Mouse (Mus musculus): ENCODE measurements at regions not wholly inside any gene's neighbourhood (a gene's known extent, or its start where the extent isn't known, plus 50 kb on each side); places are given as distances from the start of the nearest gene placed in this dataset.
A peak's percentile ranks its signal among the peaks of the same experiment; 100 is the strongest.

GRCm38 (mm10) chr10:60913456-60913900, 82.1 kb upstream of the Unc5b start:
- Histone ChIP-seq H3K9me3 (ENCODE audit: control insufficient read depth, low read length) (0 out of 2 replicates have a peak, but pooled peaks cover 3% of the 10 kb centered on the region), H3K4me2 (ENCODE audit: low read length) (no peak overlapping the region), H3K4me1 (ENCODE audit: control insufficient read depth in 2 of 2, insufficient read depth in 2 of 2, low read length in 2 of 2) (peaks cover 16 to 18% of the 10 kb centered on the region in 2 experiments), H3K9ac (ENCODE audit: low read length) (no peak overlapping the region), H3K36me3 (ENCODE audit: control insufficient read depth, insufficient read depth, low read length) (no peaks in the 10 kb centered on the region), H3K4me3 (ENCODE audit: control insufficient read depth in 1 of 2, insufficient read depth in 1 of 2, low read depth in 1 of 2, low read length in 2 of 2) (no peak overlapping the region), H3K27me3 (ENCODE audit: control insufficient read depth, insufficient read depth, low read length) (no peaks in the 10 kb centered on the region), H3K27ac (replicated peaks in 1 of 2; ENCODE audit: control insufficient read depth in 1 of 2, insufficient read depth in 1 of 2, low read depth in 2 of 2, low read length in 2 of 2) (no peak overlapping the region)
- ATAC-seq (ENCODE audit: insufficient number of reproducible peaks, insufficient read depth, low FRiP score, low read depth): 0 out of 2 replicates have a peak, but pooled peaks have one; percentile 23
- WGBS: 65% methylated on average over 11 of the region's 11 CpGs

GRCm38 (mm10) chr10:60904351-60904750, 73.0 kb upstream of the Unc5b start:
- no peaks in the 10 kb centered on the region for H3K27me3 ChIP-seq (ENCODE audit: control insufficient read depth, insufficient read depth, low read length)
- no peak overlapping the region for H3K9ac ChIP-seq (ENCODE audit: low read length)
- H3K4me2 ChIP-seq (ENCODE audit: low read length): no peak overlapping the region
- no peaks in the 10 kb centered on the region for H3K36me3 ChIP-seq (ENCODE audit: control insufficient read depth, insufficient read depth, low read length)
- no peaks in the 10 kb centered on the region for H3K4me1 ChIP-seq (ENCODE audit: control insufficient read depth in 2 of 2, insufficient read depth in 2 of 2, low read length in 2 of 2)
- no peak for ATAC-seq (ENCODE audit: insufficient number of reproducible peaks, insufficient read depth, low FRiP score, low read depth)
- H3K27ac ChIP-seq (replicated peaks in 1 of 2; ENCODE audit: control insufficient read depth in 1 of 2, insufficient read depth in 1 of 2, low read depth in 2 of 2, low read length in 2 of 2): no peak overlapping the region
- 65% methylated on average over 7 of the region's 7 CpGs for WGBS
- peaks cover 5% of the 10 kb centered on the region; the same call in 1 of the 2 replicates for H3K9me3 ChIP-seq (ENCODE audit: control insufficient read depth, low read length)
- H3K4me3 ChIP-seq (ENCODE audit: control insufficient read depth in 1 of 2, insufficient read depth in 1 of 2, low read depth in 1 of 2, low read length in 2 of 2): no peak overlapping the region

- Histone ChIP-seq H3K4me3 (ENCODE audit: control insufficient read depth in 1 of 2, insufficient read depth in 1 of 2, low read depth in 1 of 2, low read length in 2 of 2) (no peak overlapping the region), H3K9ac (ENCODE audit: low read length) (no peak overlapping the region), H3K36me3 (ENCODE audit: control insufficient read depth, insufficient read depth, low read length) (no peaks in the 10 kb centered on the region), H3K27me3 (ENCODE audit: control insufficient read depth, insufficient read depth, low read length) (no peaks in the 10 kb centered on the region), H3K4me1 (ENCODE audit: control insufficient read depth in 2 of 2, insufficient read depth in 2 of 2, low read length in 2 of 2) (no peaks in the 10 kb centered on the region), H3K4me2 (ENCODE audit: low read length) (no peak overlapping the region), H3K9me3 (ENCODE audit: control insufficient read depth, low read length) (no peaks in the 10 kb centered on the region), H3K27ac (replicated peaks in 1 of 2; ENCODE audit: control insufficient read depth in 1 of 2, insufficient read depth in 1 of 2, low read depth in 2 of 2, low read length in 2 of 2) (no peak overlapping the region)
- ATAC-seq (ENCODE audit: insufficient number of reproducible peaks, insufficient read depth, low FRiP score, low read depth): no peak
- WGBS: 93% methylated on average over 2 of the region's 2 CpGs
These were observed 69.6 kb upstream of the Unc5b start for GRCm38 (mm10) chr10:60900992-60901391.

- H3K9ac ChIP-seq (ENCODE audit: low read length): no peak overlapping the region
- no peak overlapping the region for H3K4me2 ChIP-seq (ENCODE audit: low read length)
- no peak overlapping the region for H3K4me3 ChIP-seq (ENCODE audit: control insufficient read depth in 1 of 2, insufficient read depth in 1 of 2, low read depth in 1 of 2, low read length in 2 of 2)
- no peaks in the 10 kb centered on the region for H3K27me3 ChIP-seq (ENCODE audit: control insufficient read depth, insufficient read depth, low read length)
- H3K27ac ChIP-seq (replicated peaks in 1 of 2; ENCODE audit: control insufficient read depth in 1 of 2, insufficient read depth in 1 of 2, low read depth in 2 of 2, low read length in 2 of 2): no peak overlapping the region
- H3K4me1 ChIP-seq (ENCODE audit: control insufficient read depth in 2 of 2, insufficient read depth in 2 of 2, low read length in 2 of 2): peaks cover 9 to 18% of the 10 kb centered on the region in 2 experiments; a peak in 3 of 4 replicates
- no peaks in the 10 kb centered on the region for H3K9me3 ChIP-seq (ENCODE audit: control insufficient read depth, low read length)
- ATAC-seq (ENCODE audit: insufficient number of reproducible peaks, insufficient read depth, low FRiP score, low read depth): no peak
- WGBS: 46% methylated on average over 4 of the region's 4 CpGs
- no peaks in the 10 kb centered on the region for H3K36me3 ChIP-seq (ENCODE audit: control insufficient read depth, insufficient read depth, low read length)
These were observed 62.4 kb upstream of the Unc5b start for GRCm38 (mm10) chr10:60893810-60894147.

GRCm38 (mm10) chr10:60893130-60893809, 61.9 kb upstream of the Unc5b start:
- WGBS: 46% methylated on average over 22 of the region's 22 CpGs
- ATAC-seq (ENCODE audit: insufficient number of reproducible peaks, insufficient read depth, low FRiP score, low read depth): no peak
- no peak overlapping the region for H3K9ac ChIP-seq (ENCODE audit: low read length)
- H3K9me3 ChIP-seq (ENCODE audit: control insufficient read depth, low read length): no peaks in the 10 kb centered on the region
- H3K27me3 ChIP-seq (ENCODE audit: control insufficient read depth, insufficient read depth, low read length): no peaks in the 10 kb centered on the region
- no peak overlapping the region for H3K4me2 ChIP-seq (ENCODE audit: low read length)
- no peaks in the 10 kb centered on the region for H3K36me3 ChIP-seq (ENCODE audit: control insufficient read depth, insufficient read depth, low read length)
- no peak overlapping the region for H3K27ac ChIP-seq (replicated peaks in 1 of 2; ENCODE audit: control insufficient read depth in 1 of 2, insufficient read depth in 1 of 2, low read depth in 2 of 2, low read length in 2 of 2)
- peaks cover 9 to 18% of the 10 kb centered on the region in 2 experiments; a peak in 3 of 4 replicates for H3K4me1 ChIP-seq (ENCODE audit: control insufficient read depth in 2 of 2, insufficient read depth in 2 of 2, low read length in 2 of 2)
- no peak overlapping the region for H3K4me3 ChIP-seq (ENCODE audit: control insufficient read depth in 1 of 2, insufficient read depth in 1 of 2, low read depth in 1 of 2, low read length in 2 of 2)

GRCm38 (mm10) chr10:60892730-60893129, 61.3 kb upstream of the Unc5b start:
- ATAC-seq (ENCODE audit: insufficient number of reproducible peaks, insufficient read depth, low FRiP score, low read depth): no peak
- WGBS: 32% methylated on average over 4 of the region's 4 CpGs
- peaks cover 9 to 18% of the 10 kb centered on the region in 2 experiments; a peak in 3 of 4 replicates for H3K4me1 ChIP-seq (ENCODE audit: control insufficient read depth in 2 of 2, insufficient read depth in 2 of 2, low read length in 2 of 2)
- H3K9ac ChIP-seq (ENCODE audit: low read length): no peak overlapping the region
- H3K27me3 ChIP-seq (ENCODE audit: control insufficient read depth, insufficient read depth, low read length): no peaks in the 10 kb centered on the region
- H3K36me3 ChIP-seq (ENCODE audit: control insufficient read depth, insufficient read depth, low read length): no peaks in the 10 kb centered on the region
- H3K27ac ChIP-seq (replicated peaks in 1 of 2; ENCODE audit: control insufficient read depth in 1 of 2, insufficient read depth in 1 of 2, low read depth in 2 of 2, low read length in 2 of 2): no peak overlapping the region
- H3K4me2 ChIP-seq (ENCODE audit: low read length): no peak overlapping the region
- no peak overlapping the region for H3K4me3 ChIP-seq (ENCODE audit: control insufficient read depth in 1 of 2, insufficient read depth in 1 of 2, low read depth in 1 of 2, low read length in 2 of 2)
- H3K9me3 ChIP-seq (ENCODE audit: control insufficient read depth, low read length): no peaks in the 10 kb centered on the region

- WGBS: 86% methylated on average over 13 of the region's 13 CpGs
- Histone ChIP-seq H3K4me2 (ENCODE audit: low read length) (no peak overlapping the region), H3K9ac (ENCODE audit: low read length) (no peak overlapping the region), H3K4me1 (ENCODE audit: control insufficient read depth in 2 of 2, insufficient read depth in 2 of 2, low read length in 2 of 2) (peaks cover 9 to 18% of the 10 kb centered on the region in 2 experiments; a peak in 3 of 4 replicates), H3K9me3 (ENCODE audit: control insufficient read depth, low read length) (no peaks in the 10 kb centered on the region), H3K4me3 (ENCODE audit: control insufficient read depth in 1 of 2, insufficient read depth in 1 of 2, low read depth in 1 of 2, low read length in 2 of 2) (no peak overlapping the region), H3K36me3 (ENCODE audit: control insufficient read depth, insufficient read depth, low read length) (no peaks in the 10 kb centered on the region), H3K27me3 (ENCODE audit: control insufficient read depth, insufficient read depth, low read length) (no peaks in the 10 kb centered on the region), H3K27ac (replicated peaks in 1 of 2; ENCODE audit: control insufficient read depth in 1 of 2, insufficient read depth in 1 of 2, low read depth in 2 of 2, low read length in 2 of 2) (no peak overlapping the region)
- ATAC-seq (ENCODE audit: insufficient number of reproducible peaks, insufficient read depth, low FRiP score, low read depth): no peak
These were observed 60.2 kb upstream of the Unc5b start for GRCm38 (mm10) chr10:60891476-60892170.
